Mouse (Mus musculus): ENCODE measurements at regions not wholly inside any gene's neighbourhood (a gene's known extent, or its start where the extent isn't known, plus 50 kb on each side); places are given as distances from the start of the nearest gene placed in this dataset.
"Not testable (repeated sequence)": the region's sequence is repeated elsewhere in the genome, so short reads cannot be mapped to it uniquely, and the experiment has no call there.

- no peak for ATAC-seq (ENCODE audit: low read depth)
- Histone ChIP-seq H3K4me2 (no peak overlapping the region), H3K27me3 (0 out of 2 replicates have a peak, but pooled peaks cover 3% of the 10 kb centered on the region), H3K27ac (no peak overlapping the region), H3K9me3 (replicated peaks) (no peaks in the 10 kb centered on the region), H3K36me3 (no peaks in the 10 kb centered on the region), H3K9ac (no peak overlapping the region), H3K4me1 (replicated peaks) (no peaks in the 10 kb centered on the region), H3K4me3 (replicated peaks) (no peak overlapping the region)
- 60% methylated on average over 1 of the region's 2 CpGs for WGBS (ENCODE audit: insufficient replicate concordance)
- no peak for DNase-seq
Observed at GRCm38 (mm10) chrX:103250961-103251360, 64.5 kb upstream of the Nap1l2 start.

GRCm38 (mm10) chrX:103251478-103251877 is 65.0 kb upstream of the Nap1l2 start:
- H3K27me3 ChIP-seq; H3K4me2 ChIP-seq; H3K36me3 ChIP-seq; H3K4me3 ChIP-seq (replicated peaks); ATAC-seq (ENCODE audit: low read depth); H3K9me3 ChIP-seq (replicated peaks); DNase-seq; H3K4me1 ChIP-seq (replicated peaks); H3K27ac ChIP-seq; H3K9ac ChIP-seq: not testable (repeated sequence)

- not testable (repeated sequence) for H3K4me1 ChIP-seq (replicated peaks); H3K27ac ChIP-seq; DNase-seq; H3K4me3 ChIP-seq (replicated peaks); H3K36me3 ChIP-seq; H3K27me3 ChIP-seq; H3K9ac ChIP-seq; ATAC-seq (ENCODE audit: low read depth); H3K9me3 ChIP-seq (replicated peaks); H3K4me2 ChIP-seq
- WGBS (ENCODE audit: insufficient replicate concordance), result 59% methylated on average over 1 of the region's 1 CpGs
Observed at GRCm38 (mm10) chrX:103252056-103252850, 65.8 kb upstream of the Nap1l2 start.

GRCm38 (mm10) chrX:103252881-103253280 is 66.4 kb upstream of the Nap1l2 start:
- no peaks in the 10 kb centered on the region for H3K9me3 ChIP-seq (replicated peaks)
- H3K4me1 ChIP-seq (replicated peaks), result no peaks in the 10 kb centered on the region
- no peak overlapping the region for H3K4me3 ChIP-seq (replicated peaks)
- WGBS (ENCODE audit: insufficient replicate concordance), result 61% methylated on average over 6 of the region's 6 CpGs
- H3K4me2 ChIP-seq, result no peak overlapping the region
- no peak for ATAC-seq (ENCODE audit: low read depth)
- DNase-seq, result no peak
- H3K36me3 ChIP-seq, result no peaks in the 10 kb centered on the region
- H3K27me3 ChIP-seq, result 0 out of 2 replicates have a peak, but pooled peaks cover 3% of the 10 kb centered on the region
- H3K9ac ChIP-seq, result no peak overlapping the region
- H3K27ac ChIP-seq, result no peak overlapping the region

- H3K4me3 ChIP-seq (replicated peaks), result no peak overlapping the region
Observed at GRCm38 (mm10) chrX:103254867-103255266, 66.3 kb upstream of the Cdx4 start.

GRCm38 (mm10) chrX:103259882-103260281 is 61.3 kb upstream of the Cdx4 start:
- no peaks in the 10 kb centered on the region for H3K36me3 ChIP-seq
- 3% methylated on average over 2 of the region's 2 CpGs for WGBS (ENCODE audit: insufficient replicate concordance)
- no peaks in the 10 kb centered on the region for H3K9me3 ChIP-seq (replicated peaks)
- ATAC-seq (ENCODE audit: low read depth) (no peak), DNase-seq (peak; percentile 0)
- H3K4me1 ChIP-seq (replicated peaks), result no peaks in the 10 kb centered on the region
- no peak overlapping the region for H3K27ac ChIP-seq
- H3K4me3 ChIP-seq (replicated peaks), result no peak overlapping the region
- no peak overlapping the region for H3K4me2 ChIP-seq
- H3K27me3 ChIP-seq, result peaks cover 14% of the 10 kb centered on the region; the same call in 1 of the 2 replicates
- no peak overlapping the region for H3K9ac ChIP-seq

More at GRCm38 (mm10) chrX:103254867-103255266, 66.3 kb upstream of the Cdx4 start:
- no peaks in the 10 kb centered on the region for H3K4me1 ChIP-seq (replicated peaks)
- H3K27ac ChIP-seq, result no peak overlapping the region
- no peaks in the 10 kb centered on the region for H3K9me3 ChIP-seq (replicated peaks)
- peaks cover 8% of the 10 kb centered on the region; the same call in 1 of the 2 replicates for H3K27me3 ChIP-seq
- no peak overlapping the region for H3K4me2 ChIP-seq
- DNase-seq (no peak), ATAC-seq (ENCODE audit: low read depth) (no peak)
- H3K36me3 ChIP-seq, result no peaks in the 10 kb centered on the region
- 40% methylated on average over 3 of the region's 3 CpGs for WGBS (ENCODE audit: insufficient replicate concordance)
- H3K9ac ChIP-seq, result no peak overlapping the region

Measured in liver, embryonic 13.5 days (tissue).